Mouse (Mus musculus) common myeloid progenitor, adult 5-6 weeks (primary cell): ENCODE data around the gene Sumf1. TPM values are rescaled to one million over a fixed set of nuclear protein-coding genes. Genes with fewer than 3 reads are reported as not detected.

Experiments used
- ATAC-seq: replicated peaks from 2 replicates; pipeline ENCODE4 v1.8.0; 2016; ENCODE audit warnings: low read depth, mild to moderate bottlenecking, moderate TSS enrichment, inconsistent platforms; ENCODE audit not compliant: poor library complexity, severe bottlenecking
- total RNA-seq: library from RNA; stranded (forward); fragments of 200-1000, 187-1606 nt; gene quantifications from 2 replicates; pipeline ENCODE4 v1.2.3, GENCODE M21; 2017

Sumf1 gene
- total RNA-seq, 1 experiment from 2014 or later, result 13.6 TPM

DNA sequence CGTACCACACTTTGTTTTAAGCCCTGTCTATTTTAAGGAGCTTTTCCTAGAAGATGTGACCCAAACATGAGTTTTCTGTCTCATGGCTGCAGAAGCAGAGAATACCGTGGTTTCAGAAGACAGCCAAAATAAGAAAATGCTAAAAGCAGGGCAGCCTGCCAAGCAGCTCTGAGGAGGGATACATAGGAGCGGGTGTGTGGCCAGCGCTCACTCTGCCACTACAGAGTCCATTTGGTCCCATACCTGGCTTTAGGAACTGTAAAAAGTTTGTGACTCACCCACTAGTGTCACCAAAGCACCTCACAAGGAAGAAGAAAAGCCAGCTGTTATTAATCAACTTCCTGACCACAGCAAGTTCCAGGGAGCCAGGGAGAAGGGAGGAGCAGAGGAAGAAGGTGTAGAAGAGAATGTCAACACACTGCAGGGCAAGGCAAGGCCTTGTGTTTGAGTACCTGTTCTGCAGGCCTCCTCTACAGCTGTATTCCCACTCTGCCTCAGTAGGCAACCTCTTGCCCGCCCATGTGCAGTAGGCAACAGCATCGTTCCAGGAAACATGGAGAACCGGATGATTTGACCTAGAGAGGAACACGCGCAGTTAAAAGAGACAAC lies 32.6 kb downstream of the Sumf1 start:
- no peak for ATAC-seq

DNA sequence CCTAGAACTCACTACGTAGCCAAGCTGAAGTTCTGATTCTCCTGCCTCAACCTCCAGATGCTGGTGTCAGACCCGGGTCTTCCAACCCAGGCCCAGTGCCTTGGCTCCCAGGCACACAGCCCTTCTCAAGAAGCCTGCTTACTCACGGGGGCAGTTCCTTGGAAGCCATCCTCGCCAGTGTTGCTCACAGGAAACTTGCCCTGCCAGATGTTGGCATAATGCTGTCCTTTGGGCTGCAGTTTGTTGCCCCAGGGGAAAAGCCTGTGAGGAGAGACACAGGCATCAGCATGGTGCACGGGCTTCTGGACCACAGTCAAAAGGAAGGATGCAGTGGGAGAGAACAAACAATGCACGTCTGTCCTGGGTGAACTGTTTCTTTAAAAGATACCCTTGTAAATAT lies 33.3 kb downstream of the Sumf1 start:
- ATAC-seq, result no peak

DNA sequence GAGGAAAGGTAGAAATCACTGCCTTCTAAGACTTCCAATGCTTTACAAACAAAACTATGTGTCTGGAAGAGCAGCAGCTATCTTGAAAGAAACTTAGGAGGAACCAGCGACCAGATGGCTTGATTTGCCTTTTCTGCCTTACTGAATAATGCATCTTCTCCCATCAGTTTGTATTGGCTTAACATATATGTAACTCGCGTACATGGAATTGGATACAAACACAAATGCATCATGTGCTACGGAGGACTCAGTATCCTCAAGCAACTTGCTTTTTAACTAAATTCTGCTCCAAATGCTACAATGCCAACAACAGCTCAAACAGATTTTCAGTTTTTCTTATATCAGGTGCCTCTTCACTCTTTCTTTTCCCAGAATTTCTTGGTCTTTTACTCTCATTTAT lies 36.1 kb downstream of the Sumf1 start:
- no peak for ATAC-seq

DNA sequence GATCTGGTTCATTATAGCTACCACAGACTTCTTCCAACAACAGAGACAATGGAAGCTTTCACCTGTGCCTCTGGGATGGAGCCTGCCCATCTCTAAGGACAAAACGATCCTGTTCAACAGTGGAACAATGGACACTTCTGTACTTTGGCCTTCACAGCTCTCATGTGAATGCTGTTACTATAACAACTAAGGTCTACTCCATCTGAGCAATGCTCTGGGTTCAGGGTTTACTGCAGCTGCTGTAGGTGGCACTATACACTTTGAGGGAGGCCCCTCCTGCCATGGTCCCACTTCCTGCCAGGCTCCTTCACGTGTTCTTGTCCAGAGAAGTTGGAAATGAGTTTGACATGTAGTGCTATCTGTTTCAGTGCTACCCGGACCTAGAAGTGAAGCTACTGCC lies 36.9 kb downstream of the Sumf1 start:
- no peak for ATAC-seq

DNA sequence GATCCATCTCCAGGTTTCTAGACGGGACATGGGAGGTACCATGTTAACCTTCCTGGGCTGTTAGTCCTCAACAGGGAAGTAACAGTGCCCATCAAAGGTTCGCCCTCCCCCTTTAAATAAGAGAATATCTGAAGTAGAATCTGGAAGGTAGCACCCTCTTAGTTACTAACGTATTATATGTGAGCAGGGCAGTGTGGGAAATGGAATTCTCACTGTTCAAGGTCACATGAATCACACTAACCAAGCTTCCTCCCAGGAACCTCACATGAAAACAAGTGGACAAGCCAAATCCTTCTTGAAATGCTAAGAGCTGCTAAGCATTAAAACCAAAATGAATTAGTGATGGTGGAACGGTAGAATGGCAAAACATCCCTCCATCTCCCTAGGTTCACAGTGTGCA lies 38.7 kb downstream of the Sumf1 start:
- ATAC-seq, result no peak

DNA sequence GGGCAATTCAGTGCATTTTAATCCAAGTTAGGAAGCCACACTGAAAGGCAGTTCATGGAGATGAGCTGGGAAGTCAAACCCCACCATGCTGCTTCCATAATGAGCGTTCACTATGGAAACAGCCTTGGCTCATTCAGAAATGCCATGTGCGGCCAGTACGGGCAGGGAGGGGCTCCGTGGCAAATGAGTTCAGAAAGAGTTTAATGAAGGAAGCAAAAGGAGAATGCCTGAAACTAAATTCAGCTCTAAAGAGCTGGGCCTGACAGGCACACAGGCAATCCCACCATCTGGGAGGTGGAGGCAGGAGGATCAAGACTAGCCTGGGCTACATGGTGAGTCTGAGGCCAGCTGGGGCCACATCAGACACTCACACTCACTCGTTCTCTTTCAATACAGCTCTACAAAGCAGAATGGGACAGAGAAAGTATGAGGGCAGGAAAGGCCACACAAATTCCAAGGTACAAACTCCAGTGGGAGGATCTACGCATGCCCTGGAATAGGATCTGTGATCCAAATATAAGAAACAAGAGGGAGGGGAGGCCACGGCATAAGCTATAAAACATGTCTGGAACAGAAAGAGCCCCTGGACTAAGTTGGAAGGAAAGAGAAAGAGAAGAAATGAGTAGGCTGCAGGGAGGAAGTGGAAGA lies 39.3 kb downstream of the Sumf1 start:
- no peak for ATAC-seq

DNA sequence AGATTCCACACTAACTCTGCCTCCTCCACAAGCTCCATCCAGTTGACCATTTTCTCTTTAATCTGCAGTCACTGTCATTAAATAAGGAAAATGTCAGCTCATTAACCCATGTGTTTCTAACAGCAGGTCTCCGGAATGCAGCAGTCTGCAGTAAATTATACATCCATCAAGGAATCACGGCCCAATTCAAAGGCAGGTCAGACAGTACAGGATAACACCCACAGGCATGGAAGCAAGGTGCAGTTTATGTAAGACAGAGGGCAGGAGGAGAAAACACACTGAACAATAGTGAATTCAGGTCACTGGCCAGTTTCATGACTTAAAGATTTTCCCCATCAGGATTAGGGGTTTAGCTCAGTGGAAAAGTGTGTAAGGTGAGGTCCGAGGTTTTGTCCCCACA lies 40.1 kb downstream of the Sumf1 start:
- ATAC-seq, result no peak

DNA sequence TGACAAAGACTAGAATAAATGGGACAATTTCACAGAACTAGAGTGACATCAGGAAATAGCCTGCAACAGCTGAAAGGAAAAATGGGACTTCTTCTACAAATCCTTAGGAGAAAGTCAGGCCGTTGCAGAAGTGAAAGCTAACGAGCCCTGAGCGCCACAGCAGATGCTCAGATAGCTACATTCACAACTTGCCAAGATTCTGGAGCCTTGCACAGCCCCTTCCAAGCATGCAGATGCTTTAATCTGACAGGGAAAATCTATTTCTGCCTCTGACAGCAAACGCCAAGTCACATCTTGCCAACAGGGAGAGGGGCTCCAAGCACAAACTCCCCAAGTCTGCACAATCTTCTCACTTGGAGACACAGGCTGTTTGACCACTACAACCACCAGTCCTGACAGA lies 42.6 kb downstream of the Sumf1 start:
- ATAC-seq, result no peak

DNA sequence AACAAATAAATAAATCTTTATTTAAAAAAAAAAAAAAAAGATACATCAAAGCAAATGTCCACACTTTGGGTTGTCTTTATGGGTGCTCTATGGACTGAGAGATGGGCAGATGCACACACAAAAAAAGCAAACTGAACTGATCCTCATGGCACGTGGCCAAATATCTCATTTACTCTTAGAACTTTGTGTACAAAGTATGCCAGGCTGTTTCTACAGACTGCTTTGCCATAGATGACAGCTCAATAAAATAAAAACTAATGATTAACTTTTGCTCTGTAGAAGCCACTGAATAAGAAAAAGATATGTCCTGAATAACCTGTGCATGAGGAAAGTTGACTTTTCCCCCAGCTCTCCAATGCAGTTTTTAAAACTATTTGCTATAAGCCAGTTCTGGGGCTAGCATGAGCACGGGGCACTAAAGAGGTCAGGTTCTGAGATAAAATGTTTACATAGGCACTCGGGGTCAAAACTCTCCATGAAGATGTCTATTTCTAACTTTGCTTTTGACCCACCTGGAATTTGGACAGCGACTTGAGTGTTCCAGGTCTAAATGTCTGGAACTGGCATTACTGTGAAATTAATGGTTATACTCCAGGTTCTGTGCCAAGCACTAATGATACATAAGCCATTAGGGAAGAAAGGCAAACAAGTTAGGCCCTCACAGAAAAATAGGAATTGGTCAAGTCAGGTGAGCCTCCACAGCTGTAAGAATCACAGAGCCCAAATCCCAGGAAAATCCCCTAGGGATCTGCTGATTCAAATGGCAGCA lies 44.5 kb downstream of the Sumf1 start:
- no peak for ATAC-seq

DNA sequence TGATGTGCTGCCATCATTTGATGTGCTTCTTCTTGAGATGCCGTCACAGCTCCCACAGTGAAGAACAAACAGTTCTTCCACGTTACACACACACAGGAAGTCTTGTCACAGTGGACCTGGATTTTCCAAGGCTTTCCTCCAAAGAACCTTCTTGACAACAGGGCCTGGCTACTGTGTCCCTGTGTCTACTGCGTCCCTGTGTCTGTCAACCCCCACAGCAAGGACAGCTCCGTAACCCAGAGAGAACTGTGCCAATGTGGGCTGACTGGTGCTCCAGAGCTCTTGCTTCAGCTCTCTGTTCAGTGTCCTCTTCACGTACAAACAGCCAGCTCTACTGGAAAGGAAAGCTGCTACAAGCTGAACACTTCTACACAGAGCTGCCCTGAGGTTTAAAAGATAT lies 48.4 kb downstream of the Sumf1 start:
- no peak for ATAC-seq

DNA sequence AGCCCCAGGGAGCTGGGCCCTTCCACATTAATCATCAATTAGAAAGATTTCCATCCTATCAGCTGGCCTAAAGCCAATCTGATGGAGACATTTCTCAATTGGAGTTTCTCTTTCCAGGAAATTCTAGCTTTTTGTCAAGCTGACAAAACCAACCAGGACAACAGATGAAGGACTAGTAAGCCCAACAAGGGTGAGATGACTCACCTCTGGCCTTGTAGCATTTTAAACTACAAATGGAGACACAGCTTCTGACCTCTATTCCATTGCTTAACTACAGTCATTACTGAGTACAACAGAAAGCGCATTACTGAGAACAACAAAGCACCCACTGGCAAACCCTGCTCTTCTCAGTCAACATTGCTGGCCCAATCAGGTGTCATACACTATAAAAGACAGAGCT lies 49.1 kb downstream of the Sumf1 start:
- no peak for ATAC-seq

DNA sequence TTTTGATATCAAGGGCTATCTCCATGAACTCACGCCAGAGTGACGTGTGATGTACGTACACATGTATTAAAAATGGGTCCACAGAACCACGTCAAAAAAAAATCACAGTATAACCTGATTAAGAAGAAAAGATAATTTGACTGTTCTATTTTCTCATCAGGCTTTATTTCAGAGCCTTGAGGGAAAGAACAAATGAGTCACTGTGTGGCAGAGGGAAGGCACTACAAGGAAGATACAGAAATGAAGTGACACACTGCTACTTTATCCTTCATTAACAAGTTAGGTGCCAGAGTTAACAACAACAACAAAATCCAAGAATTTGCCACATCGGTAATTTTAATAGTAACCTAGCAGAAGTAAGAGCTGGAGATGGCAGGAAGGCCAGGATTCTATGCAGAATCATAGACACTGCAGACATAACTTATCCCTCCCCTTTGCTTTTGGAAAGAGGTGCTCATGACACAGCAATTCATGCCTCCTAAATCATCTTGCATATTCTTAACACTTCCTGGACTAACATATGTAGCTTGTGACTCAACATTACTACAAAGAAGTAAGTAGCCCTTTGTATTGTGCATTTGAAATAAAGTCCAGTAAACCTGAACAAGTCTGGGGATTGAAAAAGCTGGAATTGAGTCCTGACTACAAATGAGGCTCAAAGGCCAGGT lies 53.0 kb downstream of the Sumf1 start:
- no peak for ATAC-seq

DNA sequence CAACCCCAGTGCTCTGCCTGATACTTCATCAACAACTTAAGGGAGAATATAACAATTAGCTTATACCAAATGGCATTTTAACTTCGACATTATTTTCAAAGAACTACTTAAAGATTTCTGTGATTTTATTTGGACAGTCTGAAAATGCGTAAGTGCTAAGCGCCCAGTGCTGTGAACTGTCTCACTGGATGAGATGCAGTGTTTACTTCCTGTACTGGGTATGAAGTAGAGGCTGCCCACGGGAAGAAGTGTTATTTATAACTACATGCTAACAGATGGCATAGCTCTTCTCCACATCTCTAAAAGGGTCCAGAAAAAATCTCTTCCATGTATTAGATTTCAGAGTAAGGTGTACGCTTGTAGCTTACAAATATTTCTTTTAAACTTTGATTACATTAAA lies 54.7 kb downstream of the Sumf1 start:
- ATAC-seq, result no peak

DNA sequence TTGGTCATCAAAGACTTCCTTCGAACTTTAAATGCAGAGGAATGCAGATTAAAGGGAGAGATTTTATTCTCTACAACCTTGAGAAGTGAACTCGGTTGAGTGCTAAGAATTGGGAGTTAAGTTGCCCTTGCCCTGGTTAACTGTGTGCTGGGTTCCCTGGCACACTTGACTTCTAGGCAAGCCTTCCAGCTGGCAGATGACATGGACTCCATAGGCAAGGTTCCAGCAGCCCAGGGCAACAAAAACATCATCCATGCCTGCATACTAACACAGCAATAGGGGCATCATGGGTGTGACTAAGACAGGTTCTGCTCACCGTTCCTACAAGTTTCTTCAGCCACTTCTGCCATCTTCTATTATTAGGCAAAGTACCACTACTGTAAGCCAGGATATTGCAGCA lies 58.8 kb downstream of the Sumf1 start:
- no peak for ATAC-seq

DNA sequence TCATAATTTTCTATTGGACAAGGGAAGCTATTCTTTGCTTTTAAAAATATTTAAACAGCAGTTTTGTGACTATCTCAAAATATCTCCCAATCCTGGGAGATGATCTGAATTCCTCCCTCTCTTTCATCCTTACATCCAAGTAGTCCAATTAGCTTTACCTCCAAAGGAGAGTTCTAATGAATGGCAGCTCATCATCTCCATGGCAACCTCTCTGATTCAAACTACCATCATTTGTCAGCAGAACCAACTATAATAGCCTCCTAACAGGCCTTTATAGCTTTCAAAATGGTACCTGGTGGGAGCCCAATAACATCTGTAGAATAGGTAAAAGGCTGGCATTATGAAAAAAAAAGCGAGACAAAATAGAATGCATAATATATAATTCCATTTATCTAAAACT lies 59.9 kb downstream of the Sumf1 start:
- no peak for ATAC-seq

DNA sequence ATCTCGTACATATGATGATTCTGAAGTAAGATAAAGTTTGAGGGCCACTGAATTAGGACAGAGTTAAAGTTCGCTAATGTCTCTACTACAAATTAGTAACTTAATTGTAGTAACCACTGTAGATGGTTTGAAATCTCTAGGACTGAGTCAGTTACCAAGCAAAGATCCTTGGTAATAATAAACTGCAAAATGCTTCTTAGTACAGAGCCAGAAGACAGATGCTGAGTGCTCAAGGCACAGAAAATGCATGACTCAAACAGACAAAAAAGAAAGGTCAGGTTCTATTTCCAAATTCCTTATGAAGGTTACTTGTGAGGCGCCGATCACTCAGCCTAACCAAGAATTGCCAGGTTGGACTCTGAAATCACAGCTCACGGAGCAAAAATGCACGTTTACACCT lies 67.5 kb downstream of the Sumf1 start:
- ATAC-seq, result no peak

DNA sequence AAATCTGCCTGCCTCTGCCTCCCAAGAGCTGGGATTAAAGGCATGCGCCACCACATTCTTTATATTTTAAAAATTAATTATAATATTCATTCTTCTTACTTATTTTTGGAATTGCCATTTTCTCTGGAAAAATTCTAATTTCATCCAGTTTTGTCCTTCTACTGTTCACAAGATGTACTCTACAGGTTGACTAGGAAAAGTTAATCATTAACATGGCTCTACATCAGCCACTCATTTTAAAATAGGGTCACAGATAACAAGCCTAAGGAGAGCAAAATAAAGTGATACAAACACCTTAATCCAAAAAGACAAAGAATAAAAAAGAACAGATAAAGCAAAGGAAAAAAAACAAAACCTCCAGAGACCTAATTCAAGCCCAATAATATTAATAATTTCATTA lies 70.4 kb downstream of the Sumf1 start:
- ATAC-seq, result no peak

DNA sequence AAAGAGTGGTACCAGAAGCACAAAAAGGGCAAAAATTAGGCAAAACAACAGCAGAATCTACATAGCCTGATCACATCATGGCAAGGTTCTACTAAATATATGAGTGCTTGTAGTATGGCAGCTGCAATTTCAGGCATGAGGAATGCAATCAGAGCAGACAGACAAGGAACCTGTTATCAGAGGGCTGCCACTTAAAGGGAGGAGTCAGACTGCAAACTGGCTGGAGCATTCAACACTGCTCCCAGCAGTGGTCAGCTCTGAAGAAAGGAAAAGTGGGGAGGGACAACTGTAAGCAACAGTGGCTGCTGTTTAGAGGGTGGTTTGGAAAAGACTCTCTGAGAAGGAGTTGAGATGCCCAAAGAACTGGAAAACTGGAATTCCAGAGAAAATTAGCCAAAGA lies 73.7 kb downstream of the Sumf1 start:
- ATAC-seq, result no peak

DNA sequence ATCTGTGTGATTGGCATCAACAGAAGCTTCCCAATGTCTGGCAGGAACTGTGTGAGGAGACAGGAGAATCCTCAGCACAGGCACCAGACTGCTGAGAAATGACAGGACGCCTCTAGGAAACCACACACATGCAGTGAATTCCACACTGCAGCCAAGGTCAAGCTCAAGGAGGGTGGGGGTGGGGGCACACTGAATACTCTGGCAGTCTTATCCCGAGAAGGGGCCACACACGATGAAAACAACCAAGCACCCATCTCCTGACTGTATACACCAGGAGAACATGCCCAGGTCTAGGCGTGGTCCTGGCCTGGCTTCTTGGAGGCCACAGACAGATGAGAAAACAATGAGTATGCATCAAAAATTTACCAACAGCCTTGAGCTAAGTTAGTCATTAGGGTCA lies 75.0 kb downstream of the Sumf1 start:
- ATAC-seq, result no peak

DNA sequence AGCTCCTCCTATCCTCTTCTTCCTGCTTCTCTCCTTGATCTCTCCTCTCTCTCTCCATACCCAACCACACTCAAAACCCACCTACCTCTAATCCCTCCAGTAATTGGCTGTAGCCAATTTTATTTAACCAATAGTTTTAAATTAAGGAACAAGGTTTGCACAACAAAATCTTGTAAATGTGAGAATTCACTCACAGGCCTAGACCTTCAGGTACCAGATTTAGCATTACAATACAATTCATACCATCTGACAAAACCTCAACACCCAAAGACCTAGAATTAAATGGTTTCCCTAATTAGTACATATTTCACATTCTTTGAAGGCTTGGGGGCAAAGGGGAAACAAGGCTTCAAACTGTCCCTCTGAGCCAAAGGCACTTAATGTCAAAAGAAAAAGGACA lies 78.0 kb downstream of the Sumf1 start:
- no peak for ATAC-seq
